Mouse (Mus musculus): ENCODE results near the gene Neurod1. TPM values are rescaled to one million over a fixed set of nuclear protein-coding genes. Genes with fewer than 3 reads are reported as not detected.

Neurod1 gene
- polyA plus RNA-seq (2017; shearing (Covaris generic)), result not detected

DNA sequence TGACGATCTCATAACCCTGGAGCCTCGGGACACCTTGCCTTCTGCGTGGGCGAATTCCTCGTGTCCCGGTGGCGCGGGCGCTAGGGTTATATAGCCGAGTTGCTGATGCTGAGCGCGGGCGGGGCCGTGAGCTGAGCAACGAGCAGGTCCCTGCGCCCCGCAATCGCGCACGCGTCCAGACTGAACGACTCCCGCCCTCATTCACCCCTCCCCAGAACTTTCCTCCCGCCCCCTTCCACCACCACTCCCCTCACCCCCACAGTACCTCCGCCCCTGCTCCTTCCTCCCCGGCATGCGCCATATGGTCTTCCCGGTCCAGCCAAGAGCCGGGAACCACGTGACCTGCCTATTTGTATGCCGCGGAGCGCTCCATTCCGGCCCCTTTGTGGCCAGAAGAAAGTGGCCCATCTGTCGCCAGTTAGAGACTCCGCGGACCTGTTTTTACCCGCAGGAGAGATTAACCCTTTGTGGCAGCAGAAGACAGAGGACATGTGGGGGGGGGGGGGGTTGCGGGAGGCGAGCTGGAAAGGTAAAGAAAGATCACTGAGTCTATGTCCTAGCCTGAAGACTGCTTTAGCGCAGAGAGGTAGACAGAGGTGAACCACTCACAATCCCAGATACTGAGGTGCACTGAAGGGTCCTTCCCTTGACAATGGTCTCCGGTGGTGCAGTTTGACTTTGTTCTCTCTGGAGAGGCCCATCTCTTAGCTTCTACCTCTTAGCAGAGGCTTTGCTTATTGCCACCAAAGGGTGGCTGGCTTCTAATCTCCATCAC lies at the start of gene Neurod1, which contains the start of gene Cerkl:
Neurod1 (minus strand) TSS at position 177 of the 775 bp plus-strand sequence.
Cerkl (minus strand) TSS at position 211 of the 775 bp plus-strand sequence.

Other genes starting within 250 kb of the Neurod1 start
- 187 TPM for gene Itga4, start 201.3 kb downstream of the Neurod1 start, polyA plus RNA-seq (2017; shearing (Covaris generic))
- gene Cerkl, start within 50 bp of the Neurod1 start, polyA plus RNA-seq (2017; shearing (Covaris generic)), result 10.4 TPM
- gene Itprid2, start 178.6 kb upstream of the Neurod1 start, polyA plus RNA-seq (2017; shearing (Covaris generic)), result 7.1 TPM